ENCODE assay signal across 7 mouse cellular contexts in the genomic region with DNA sequence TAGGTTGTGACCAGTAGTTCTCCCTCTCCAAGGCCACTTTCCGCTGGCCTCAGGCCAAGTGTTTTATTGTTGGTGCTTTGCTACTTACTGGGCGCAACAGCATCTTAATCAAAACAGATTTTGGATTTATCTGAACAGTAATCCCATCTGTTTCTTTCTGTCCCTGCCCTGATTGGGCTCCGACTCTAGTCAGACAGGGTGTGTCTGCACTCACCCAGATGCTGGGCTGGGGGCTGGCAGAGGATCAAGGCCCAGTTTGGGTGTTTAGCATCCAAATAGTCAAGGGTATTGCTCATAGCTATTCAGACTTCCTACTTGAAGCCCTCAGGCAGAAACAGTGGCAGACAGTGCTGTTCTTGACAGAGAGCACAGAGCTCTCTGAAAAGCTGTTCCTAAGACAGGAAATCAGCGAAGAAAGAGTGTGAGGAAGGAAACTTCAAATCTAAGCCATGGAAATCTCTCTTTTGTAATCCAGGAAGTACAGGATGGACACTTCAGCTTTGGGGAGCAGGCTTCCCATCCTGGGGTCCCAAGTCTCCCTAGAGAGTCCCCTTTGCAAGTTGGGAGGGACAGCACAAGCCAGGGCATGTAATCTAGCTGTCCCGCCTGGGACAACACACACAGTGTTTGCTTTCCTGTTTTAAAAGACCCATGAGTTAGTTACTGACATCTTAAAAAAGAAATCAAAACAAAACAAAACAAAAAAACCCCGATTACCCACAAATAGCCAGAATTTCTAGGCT. TPM values are rescaled to one million over a fixed set of nuclear protein-coding genes. Genes with fewer than 3 reads are reported as not detected.
DNase-seq lines count a peak whose midpoint lies in the region; ATAC-seq and TF ChIP-seq lines count a peak whose summit lies in the region.

No protein-coding gene starts in this region.

- DNase-seq in urinary bladder, adult 18-20 months (ENCODE audit: low spot score in 2 of 2) = peak; percentile 41 to 77
- DNase-seq in urinary bladder, postnatal 10 days (ENCODE audit: low spot score) = no peak
- peak; percentile 66 to 67 for DNase-seq in heart, postnatal 14 days
- peak; percentile 37 for DNase-seq in midbrain, postnatal 0 days (ENCODE audit: low spot score)
- DNase-seq in embryo, embryonic 10.5 days (ENCODE audit: low spot score) = no peak

- H3K9ac ChIP-seq in midbrain, postnatal 0 days (replicated peaks; ENCODE audit: low read length, poor library complexity, severe bottlenecking) = no peak overlapping the region

- no peaks in the 10 kb centered on the region for H3K27me3 ChIP-seq in midbrain, postnatal 0 days (ENCODE audit: insufficient read depth, low read length)

- H3K4me3 ChIP-seq in embryonic fibroblast, embryonic 13.5 days (ENCODE audit: insufficient read depth, low read length) = no peak overlapping the region
- no peak overlapping the region for H3K4me3 ChIP-seq in midbrain, postnatal 0 days (ENCODE audit: low read depth, low read length)

- H3K9me3 ChIP-seq in midbrain, postnatal 0 days (ENCODE audit: low read length) = no peaks in the 10 kb centered on the region

- peak; percentile 53 for TF ChIP-seq POLR2A in embryonic fibroblast, embryonic 13.5 days (IDR thresholded peaks at IDR 0.05; ENCODE audit: low read depth, low read length)

- ATAC-seq in midbrain, postnatal 0 days (ENCODE audit: low FRiP score) = no peak
- no peak for ATAC-seq in frontal cortex, adult (ENCODE audit: low TSS enrichment)

- 45% methylated on average over 6 of the region's 6 CpGs for WGBS in midbrain, postnatal 0 days

- no peaks in the 10 kb centered on the region for H3K36me3 ChIP-seq in midbrain, postnatal 0 days (ENCODE audit: insufficient read depth, low read length)

- intact Hi-C loops in heart, postnatal 14 days (cut with DNase I) = no loop called here

- peaks cover 29% of the 10 kb centered on the region for H3K4me1 ChIP-seq in embryonic fibroblast, embryonic 13.5 days (ENCODE audit: control insufficient read depth, insufficient read depth, low read length)
- H3K4me1 ChIP-seq in midbrain, postnatal 0 days (ENCODE audit: insufficient read depth, low read length) = no peaks in the 10 kb centered on the region

- H3K27ac ChIP-seq in embryonic fibroblast, embryonic 13.5 days (ENCODE audit: insufficient read depth, low read length) = peak overlapping the region; percentile 99
- peak overlapping the region; percentile 32; the same call in 1 of the 2 replicates for H3K27ac ChIP-seq in midbrain, postnatal 0 days (ENCODE audit: low read depth, low read length)

- no peak for TF ChIP-seq CTCF in embryonic fibroblast, embryonic 13.5 days (IDR thresholded peaks at IDR 0.05; ENCODE audit: borderline replicate concordance, insufficient read depth, low read length)
- TF ChIP-seq CTCF in midbrain, postnatal 0 days (IDR thresholded peaks at IDR 0.05) = no peak

- no peak overlapping the region for H3K4me2 ChIP-seq in midbrain, postnatal 0 days (ENCODE audit: low read depth, low read length, poor library complexity, severe bottlenecking)

RNA-seq across cellular contexts. Expression of a gene that starts 48.7 kb away (rescaled TPM):
- polyA plus RNA-seq in embryonic fibroblast, embryonic 13.5 days (2011; ENCODE audit: insufficient read length, low read depth, missing spikeins) = 330 and 348 TPM in 2 replicates
- total RNA-seq in heart, postnatal 14 days (2021) = 10 to 100 TPM; 66.7 to 72.8 TPM
- 49.8 and 51.0 TPM in 2 replicates for total RNA-seq in midbrain, postnatal 0 days (2014; rRNA removed)
- polyA plus RNA-seq in midbrain, postnatal 0 days (2015; fragmentation: Nextera tagmentation; extraction: Ambion mirVana) = 22.9 and 24.3 TPM in 2 replicates

Comparison
In these comparisons a context has a peak if more than half of its experiments do, and no peak if none do; other contexts are left out.
1. DNase-seq: peak in urinary bladder, adult 18-20 months (2 of 2), heart, postnatal 14 days (2 of 2) and midbrain, postnatal 0 days (single experiment); none in urinary bladder, postnatal 10 days (single experiment) and embryo, embryonic 10.5 days (single experiment).